Mouse (Mus musculus): ENCODE data around the gene Ubxn2a.
"Not testable (repeated sequence)": the region's sequence is repeated elsewhere in the genome, so short reads cannot be mapped to it uniquely, and the experiment has no call there.

Gene Ubxn2a

DNA sequence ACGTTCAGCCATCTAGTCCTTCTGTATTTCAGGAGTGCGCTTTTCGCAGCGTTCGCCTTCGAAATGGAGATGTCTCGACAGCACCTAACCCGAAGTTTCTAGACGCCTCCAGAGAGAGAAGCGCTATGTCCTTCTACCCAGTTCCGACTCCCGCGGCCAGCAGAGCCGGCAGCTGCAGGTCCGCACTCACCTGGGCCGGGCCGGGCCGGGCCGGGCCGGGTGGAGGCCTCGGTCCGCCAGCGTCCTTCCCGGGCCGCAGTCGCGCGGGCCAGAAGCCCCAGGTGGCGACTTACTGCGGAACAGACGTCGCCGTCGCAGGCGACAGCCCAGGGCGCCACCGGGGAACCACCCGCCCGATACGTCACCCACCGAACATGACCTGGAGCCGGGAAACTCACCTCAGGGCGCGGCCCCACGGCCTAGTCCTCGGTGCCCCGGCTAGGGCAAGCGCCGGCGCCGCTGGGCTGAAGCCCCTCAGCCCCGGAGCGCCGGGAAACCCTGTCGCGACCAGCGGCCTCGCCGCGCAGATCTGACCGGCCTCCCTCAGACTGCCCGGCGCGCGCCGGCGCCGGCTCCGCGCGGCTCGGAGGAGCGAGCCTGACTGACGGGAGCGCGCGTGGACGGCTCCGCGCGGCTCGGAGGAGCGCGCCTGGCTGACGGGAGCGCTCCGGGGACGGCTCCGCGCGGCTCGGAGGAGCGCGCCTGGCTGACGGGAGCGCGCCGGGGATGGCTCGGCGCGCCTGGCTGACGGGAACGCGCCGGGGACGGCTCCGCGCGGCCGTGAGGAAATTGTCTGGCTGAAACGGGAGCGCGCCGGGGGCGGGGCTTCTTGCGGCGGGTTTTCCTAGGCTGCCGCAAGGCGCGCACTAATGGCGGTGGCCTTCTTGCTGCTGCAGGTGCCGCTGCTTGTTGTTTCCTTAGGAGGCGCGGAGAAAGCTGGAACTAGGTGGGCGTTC, at the start of gene Ubxn2a:
TSS of gene Ubxn2a (minus strand) at position 755 of the 956 bp plus-strand sequence.
- peak; percentile 96 for DNase-seq

GRCm38 (mm10) chr12:4953156-4953555, 45.7 kb upstream of the Ubxn2a start:
- no peak for DNase-seq

GRCm38 (mm10) chr12:4952272-4952671, 44.8 kb upstream of the Ubxn2a start:
- no peak for DNase-seq

- no peak for DNase-seq
Observed at GRCm38 (mm10) chr12:4930820-4931548, 23.5 kb upstream of the Ubxn2a start.

DNA sequence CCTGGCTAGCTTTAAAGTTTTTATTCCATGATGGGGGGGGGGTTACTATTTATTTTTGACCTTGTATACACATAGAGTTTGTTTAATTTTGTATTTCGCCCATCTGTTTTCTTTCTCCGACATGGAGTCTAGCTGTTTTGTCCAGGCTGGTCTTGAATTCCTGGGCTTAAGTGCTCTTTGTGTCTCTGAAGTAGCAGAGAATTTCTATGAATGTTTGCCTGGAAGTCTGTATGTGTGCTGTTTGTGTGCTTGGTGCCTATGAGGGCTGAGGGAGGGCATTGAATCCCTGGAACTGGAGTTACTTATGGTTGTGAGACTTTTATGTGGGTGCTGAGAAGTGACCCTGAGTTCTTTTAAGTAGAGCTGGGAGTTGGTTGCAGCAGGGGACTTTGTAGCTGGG, 20.7 kb upstream of the Ubxn2a start:
- no peak for DNase-seq

DNA sequence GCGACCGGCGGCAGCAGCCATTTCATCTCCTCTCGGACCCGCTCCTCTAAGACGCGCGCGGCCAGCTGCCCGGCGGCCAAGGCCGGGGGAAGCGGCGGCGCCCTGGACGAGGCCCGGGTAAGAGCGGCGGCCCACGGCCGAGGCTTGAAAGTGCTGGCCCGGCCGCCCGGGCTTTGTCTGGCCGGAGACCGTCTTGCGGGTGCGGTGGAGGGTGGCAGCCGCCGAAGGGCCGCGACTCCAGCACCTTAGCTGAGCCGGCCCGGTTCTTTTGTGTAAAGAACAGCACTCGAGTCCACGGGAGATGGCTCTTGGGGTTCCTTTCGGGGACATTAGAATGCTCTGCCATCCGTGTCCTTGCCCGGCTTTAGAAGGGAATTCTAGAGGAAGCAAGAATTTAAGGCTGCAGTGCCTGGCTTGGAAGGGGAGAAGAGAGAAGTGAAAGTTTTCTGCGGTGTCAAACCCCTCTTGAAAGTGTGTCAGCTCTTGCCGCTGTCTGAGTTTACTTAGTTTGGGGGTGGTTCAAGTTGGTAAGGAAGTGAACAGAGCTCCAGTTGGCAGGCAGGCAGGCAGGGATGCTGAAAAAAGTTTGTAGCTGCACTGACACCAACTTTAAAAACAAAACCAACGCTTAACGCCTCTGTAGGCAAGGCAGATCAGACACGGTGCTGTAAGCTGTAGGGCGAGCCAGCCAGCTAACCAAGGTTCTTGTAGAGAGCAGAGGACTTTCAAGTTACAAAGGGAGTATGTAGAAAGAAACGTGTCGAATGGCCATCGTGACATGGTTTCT, 10.5 kb upstream of the Ubxn2a start:
- peak; percentile 32 for DNase-seq

GRCm38 (mm10) chr12:4916994-4917804, 9.7 kb upstream of the Ubxn2a start, which contains the start of gene Atad2b:
Gene Atad2b, plus strand, starts transcription at chr12:4917353.
- peak; percentile 96 for DNase-seq

DNA sequence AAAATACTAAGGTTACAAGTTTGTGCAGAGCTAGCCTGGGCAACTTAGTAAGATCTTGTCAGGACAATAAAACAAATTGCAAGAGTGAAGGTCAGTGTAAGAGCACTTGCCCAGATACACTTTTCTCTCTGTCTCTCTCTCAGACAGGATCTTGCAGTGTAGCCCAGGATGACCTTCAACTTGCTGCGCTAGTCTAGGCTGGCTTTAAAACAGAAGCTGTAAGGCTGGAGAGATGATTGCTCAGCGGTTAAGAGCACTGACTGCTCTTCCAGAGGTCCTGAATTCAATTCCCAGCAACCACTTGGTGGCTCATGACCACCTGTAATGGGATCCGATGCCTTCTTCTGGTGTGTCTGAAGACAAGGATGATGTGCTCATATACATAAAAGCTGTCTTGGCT, 7.4 kb upstream of the Ubxn2a start:
- no peak for DNase-seq

DNA sequence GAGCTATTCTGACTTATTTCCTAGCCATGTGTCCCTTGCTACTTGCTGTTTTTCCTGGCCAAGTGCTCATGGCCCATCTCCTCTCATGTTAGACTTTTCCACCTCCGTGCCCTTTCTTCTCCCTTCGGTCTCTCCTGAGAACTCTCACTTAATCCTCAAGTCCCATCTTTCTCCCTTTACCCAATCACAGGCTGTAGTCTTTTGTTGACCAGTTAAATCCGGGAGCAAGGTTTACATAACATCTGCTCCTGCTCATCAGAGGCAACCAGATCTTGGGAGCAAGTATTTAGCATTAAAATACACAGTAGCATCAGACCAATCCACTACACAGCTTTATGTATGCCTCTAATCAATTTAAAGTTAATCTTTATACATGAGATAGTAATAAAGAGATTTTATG, 6.9 kb upstream of the Ubxn2a start:
- no peak for DNase-seq

- no peak for DNase-seq
Observed at GRCm38 (mm10) chr12:4911716-4912115, 4.2 kb upstream of the Ubxn2a start.

- DNase-seq = not testable (repeated sequence)
Observed at GRCm38 (mm10) chr12:4910496-4910895, 3.0 kb upstream of the Ubxn2a start.

GRCm38 (mm10) chr12:4908391-4908790, 886 bp upstream of the Ubxn2a start:
- DNase-seq = no peak

DNA sequence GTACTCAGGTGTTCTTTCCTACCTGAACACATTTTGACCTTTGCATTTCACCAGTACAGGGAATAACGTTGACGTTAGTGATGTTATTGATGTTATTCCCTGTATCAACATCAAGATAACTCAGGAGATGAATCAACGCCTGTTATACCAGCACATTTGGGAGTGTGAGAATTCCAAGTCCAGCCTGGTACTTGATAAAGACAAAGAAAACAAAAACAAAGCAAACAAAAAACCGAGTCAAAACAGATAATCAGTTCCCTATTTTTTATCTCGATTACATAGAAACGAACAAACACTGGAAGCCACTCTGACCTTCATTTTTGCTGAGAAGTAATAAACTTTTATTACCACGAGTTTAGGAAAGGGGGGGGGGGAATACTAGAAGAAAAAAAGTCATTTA, 1.0 kb downstream of the Ubxn2a start:
- no peak for DNase-seq

- DNase-seq = no peak
Observed at GRCm38 (mm10) chr12:4905946-4906345, 1.6 kb downstream of the Ubxn2a start.

DNA sequence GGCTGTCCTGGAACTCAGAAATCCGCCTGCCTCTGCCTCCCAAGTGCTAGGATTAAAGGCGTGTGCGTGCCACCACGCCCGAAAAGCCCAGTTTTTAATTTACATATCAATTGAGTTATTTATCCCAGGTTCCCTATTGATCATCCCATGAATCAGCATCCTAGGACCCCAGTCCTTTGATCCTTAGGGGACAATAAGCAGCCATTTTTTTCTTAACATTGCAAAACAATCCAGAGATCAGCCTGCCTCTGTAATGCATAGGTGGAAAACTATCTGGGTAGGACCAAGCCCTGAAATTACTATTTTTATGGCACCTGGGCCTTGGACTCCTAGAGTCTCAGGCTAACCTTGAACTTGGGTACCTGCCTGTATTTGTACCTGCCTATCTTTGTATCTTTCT, 9.5 kb downstream of the Ubxn2a start:
- DNase-seq = no peak

DNA sequence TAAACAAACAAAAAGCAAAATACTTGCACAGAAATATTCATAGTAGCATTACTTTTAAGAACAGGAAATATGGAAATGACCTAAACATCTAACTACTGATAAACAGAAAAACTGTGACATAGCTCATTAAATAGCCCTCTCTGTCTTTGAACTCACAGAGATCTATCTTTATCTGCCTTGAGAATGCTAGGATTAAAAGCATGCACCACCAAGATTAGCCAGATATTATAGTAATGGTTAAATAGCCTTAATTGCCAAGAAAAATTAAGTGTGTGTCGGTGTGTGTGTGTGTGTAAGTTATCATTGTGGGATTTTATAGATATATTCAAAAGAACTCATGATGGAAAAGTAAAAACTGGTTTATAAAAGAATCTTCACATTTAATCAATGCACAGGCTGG, 17.6 kb downstream of the Ubxn2a start:
- no peak for DNase-seq

DNA sequence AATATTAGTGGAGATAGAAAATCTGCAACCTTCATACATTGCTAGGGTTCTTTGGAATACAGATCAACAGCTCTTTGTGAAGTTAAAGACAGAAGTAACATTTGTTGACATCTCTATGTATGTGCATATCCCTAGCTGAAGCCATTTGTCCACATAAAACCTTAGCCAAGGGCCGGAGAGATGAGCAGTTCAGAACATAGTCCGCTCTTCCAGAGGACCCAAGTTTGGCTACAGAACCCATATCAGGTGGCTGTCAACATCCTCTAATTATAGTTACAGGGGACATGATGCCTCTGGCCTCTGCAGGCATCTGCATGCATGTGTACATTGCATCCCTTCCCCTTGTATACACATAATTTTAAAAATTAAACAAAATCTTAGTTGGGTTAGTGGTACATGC, 18.3 kb downstream of the Ubxn2a start:
- DNase-seq = no peak

- no peak for DNase-seq
Observed at GRCm38 (mm10) chr12:4888739-4889138, 18.8 kb downstream of the Ubxn2a start.

DNA sequence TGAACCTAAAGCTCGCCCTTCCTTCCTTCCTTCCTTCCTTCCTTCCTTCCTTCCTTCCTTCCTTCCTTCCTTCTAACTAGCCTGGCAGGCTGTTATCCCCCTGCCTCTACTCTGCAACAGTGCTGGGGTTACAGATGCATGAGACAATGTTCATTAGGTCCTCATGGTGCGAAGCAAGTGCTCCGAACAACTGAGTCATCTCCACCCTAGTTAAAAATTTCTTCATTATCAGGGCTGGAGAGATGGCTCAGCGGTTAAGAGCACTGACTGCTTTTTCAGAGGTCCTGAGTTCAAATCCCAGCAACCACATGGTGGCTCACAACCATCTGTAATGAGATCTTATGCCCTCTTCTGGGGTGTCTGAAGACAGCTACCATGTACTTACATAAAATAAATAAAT, 20.9 kb downstream of the Ubxn2a start:
- DNase-seq = not testable (repeated sequence)

DNA sequence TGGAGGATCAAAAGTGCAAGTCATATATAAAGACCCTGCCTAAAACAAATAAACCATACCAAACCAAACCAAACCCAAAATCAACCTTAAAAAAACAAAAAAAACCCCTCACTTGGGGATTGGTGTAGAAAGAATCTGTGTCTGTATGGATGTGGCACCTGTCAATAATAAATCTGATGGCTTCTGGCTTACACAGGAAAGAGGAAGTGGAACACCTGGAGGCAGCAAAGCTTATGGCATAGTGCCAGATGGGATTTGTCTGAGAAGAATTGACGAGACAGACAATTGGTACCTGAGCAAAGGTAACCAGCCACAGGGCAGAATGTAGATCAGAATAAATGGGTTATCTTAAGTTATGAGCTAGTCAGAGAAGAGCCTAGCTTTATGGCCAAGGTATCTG, 22.4 kb downstream of the Ubxn2a start:
- no peak for DNase-seq

GRCm38 (mm10) chr12:4882086-4882485, 25.4 kb downstream of the Ubxn2a start:
- DNase-seq = no peak

DNA sequence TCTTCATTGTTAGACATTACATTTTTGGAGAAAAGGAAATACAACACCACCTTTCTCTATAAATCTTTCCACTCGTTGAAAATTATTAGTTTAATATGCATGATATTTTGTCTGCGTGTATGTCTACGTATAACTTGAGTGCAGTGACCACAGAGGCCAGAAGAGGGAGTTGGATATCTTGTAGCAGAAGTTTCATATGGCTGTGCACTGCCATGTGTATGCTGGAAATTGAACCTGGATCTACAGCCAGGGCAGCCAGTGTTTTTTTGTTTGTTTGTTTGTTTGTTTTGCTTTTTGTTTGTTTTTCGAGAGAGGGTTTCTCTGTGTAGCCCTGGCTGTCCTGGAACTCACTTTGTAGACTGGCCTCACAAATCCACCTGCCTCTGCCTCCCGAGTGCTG, 28.5 kb downstream of the Ubxn2a start:
- DNase-seq = no peak
